Comparison of ENCODE assay signal across 15 mouse cellular contexts in the genomic region with DNA sequence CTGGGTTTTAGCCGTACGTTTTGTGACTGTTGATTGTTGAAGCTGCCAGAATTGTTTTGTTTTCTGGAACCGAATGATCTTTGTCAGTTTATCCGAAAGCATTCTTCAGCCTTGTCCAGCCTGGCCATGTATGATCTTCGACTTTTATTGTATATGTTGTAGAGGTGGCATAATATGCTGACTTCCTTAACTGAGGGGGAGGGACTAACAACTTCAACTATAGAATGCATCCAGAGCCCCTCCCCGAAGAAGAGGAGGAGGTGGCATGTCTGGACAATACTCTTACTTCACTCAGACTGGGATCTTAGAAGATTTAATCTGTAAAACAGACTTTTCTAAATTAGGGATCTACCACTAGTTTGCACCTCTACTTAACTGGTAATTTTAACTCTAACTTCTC.
DNase-seq lines count a peak whose midpoint lies in the region; ATAC-seq and TF ChIP-seq lines count a peak whose summit lies in the region.
"Had no signal": no experiment of that assay in that cellular context is flagged by ENCODE, and none has a peak within 500 bp of the region (broad histone marks: within the 10 kb centered on the region; RNA-seq: fewer than 3 reads in every experiment).

No protein-coding gene starts in this region.

- peaks cover 5% of the 10 kb centered on the region for H3K4me1 ChIP-seq in heart, adult 2 months (ENCODE audit: control insufficient read depth, insufficient read depth, low read length)
- no peaks in the 10 kb centered on the region for H3K4me1 ChIP-seq in liver, embryonic 11.5 days (replicated peaks; ENCODE audit: control insufficient read depth, insufficient read depth, low read length)
- H3K4me1 ChIP-seq in heart, embryonic 16.5 days (ENCODE audit: control insufficient read depth, insufficient read depth, low read length), result peaks cover 4% of the 10 kb centered on the region; the same call in 1 of the 2 replicates
- no peaks in the 10 kb centered on the region for H3K4me1 ChIP-seq in small intestine, adult 2 months (ENCODE audit: control insufficient read depth, insufficient read depth, insufficient read length, low read length)
- H3K4me1 ChIP-seq: megakaryocyte, embryonic 14.5 days had no signal

- no peak for ATAC-seq in liver, embryonic 11.5 days (replicated peaks; ENCODE audit: low FRiP score)
- no peak for ATAC-seq in heart, embryonic 16.5 days (replicated peaks; ENCODE audit: extremely low read depth, insufficient read depth, low FRiP score)
- ATAC-seq: forebrain, embryonic 14.5 days had no signal

- no peak for TF ChIP-seq CTCF in heart, adult 2 months (IDR thresholded peaks at IDR 0.05)
- TF ChIP-seq CTCF in small intestine, adult 2 months (IDR thresholded peaks at IDR 0.05; ENCODE audit: extremely low read depth, insufficient read length, insufficient replicate concordance, low read depth, low read length), result no peak

- H3K36me3 ChIP-seq in heart, adult 2 months (ENCODE audit: control insufficient read depth, insufficient read depth, low read length), result no peaks in the 10 kb centered on the region
- no peaks in the 10 kb centered on the region for H3K36me3 ChIP-seq in liver, embryonic 11.5 days (ENCODE audit: control insufficient read depth, insufficient read depth, low read length)
- H3K36me3 ChIP-seq in heart, embryonic 16.5 days (ENCODE audit: control insufficient read depth, insufficient read depth), result no peaks in the 10 kb centered on the region
- H3K36me3 ChIP-seq in small intestine, adult 2 months (ENCODE audit: control insufficient read depth, insufficient read depth, low read length), result no peaks in the 10 kb centered on the region
- H3K36me3 ChIP-seq: G1E had no signal

- TF ChIP-seq POLR2A in heart, adult 2 months (IDR thresholded peaks at IDR 0.05; ENCODE audit: insufficient read depth, low read depth, low read length), result no peak
- no peak for TF ChIP-seq POLR2A in small intestine, adult 2 months (IDR thresholded peaks at IDR 0.05; ENCODE audit: low read depth, low read length)

- peak overlapping the region; percentile 51 for H3K27ac ChIP-seq in heart, adult 2 months
- no peak overlapping the region for H3K27ac ChIP-seq in liver, embryonic 11.5 days (ENCODE audit: low read depth, low read length)
- H3K27ac ChIP-seq in heart, embryonic 16.5 days (ENCODE audit: low read length), result no peak overlapping the region
- peak overlapping the region; percentile 35; the same call in 1 of the 2 replicates for H3K27ac ChIP-seq in small intestine, adult 2 months (ENCODE audit: insufficient read depth, low read depth, low read length)

- H3K9ac ChIP-seq in heart, adult 2 months (ENCODE audit: low read depth, low read length), result no peak overlapping the region; the same call in 1 of the 2 replicates
- H3K9ac ChIP-seq in liver, embryonic 11.5 days (ENCODE audit: low read depth, low read length), result no peak overlapping the region
- H3K9ac ChIP-seq in heart, embryonic 16.5 days (ENCODE audit: low read length), result no peak overlapping the region

- H3K4me2 ChIP-seq in liver, embryonic 11.5 days, result peak overlapping the region; percentile 38
- peak overlapping the region; percentile 31 for H3K4me2 ChIP-seq in heart, embryonic 16.5 days (ENCODE audit: low read depth, low read length)

- H3K4me3 ChIP-seq in heart, adult 2 months, result peak overlapping the region; percentile 27; the same call in 1 of the 2 replicates
- H3K4me3 ChIP-seq in liver, embryonic 11.5 days (ENCODE audit: low read depth, low read length), result no peak overlapping the region; the same call in 1 of the 2 replicates
- peak overlapping the region; percentile 41 for H3K4me3 ChIP-seq in heart, embryonic 16.5 days (ENCODE audit: low read length)
- H3K4me3 ChIP-seq in small intestine, adult 2 months (ENCODE audit: low read depth, low read length), result no peak overlapping the region
- H3K4me3 ChIP-seq: megakaryocyte, embryonic 14.5 days had no signal

- DNase-seq in heart, adult 2 months, result no peak
- no peak for DNase-seq in heart, postnatal 36 days
- DNase-seq in liver, embryonic 11.5 days (ENCODE audit: low spot score), result no peak
- DNase-seq in liver, result no peak
- DNase-seq in urinary bladder, adult 18-20 months (ENCODE audit: low spot score in 2 of 2), result no peak
- no peak for DNase-seq in left cerebral cortex, postnatal 25 days (ENCODE audit: low spot score in 2 of 2)
- DNase-seq: cerebellum, adult 2 months; gastrocnemius, postnatal 36 days; left cerebral cortex, postnatal 4 days; thymus, adult 18-20 months had no signal

- WGBS in heart, adult 2 months, result 35% methylated on average over 6 of the region's 6 CpGs
- WGBS in liver, embryonic 11.5 days, result 67% methylated on average over 6 of the region's 6 CpGs
- WGBS in heart, embryonic 16.5 days, result 50% methylated on average over 6 of the region's 6 CpGs
- WGBS in small intestine, adult 2 months, result 61% methylated on average over 6 of the region's 6 CpGs

- intact Hi-C loops in heart, adult 2 months (cut with DNase I), result no loop called here
- intact Hi-C loops in heart, postnatal 36 days (cut with DNase I), result no loop called here
- intact Hi-C loops in left cerebral cortex, postnatal 25 days (cut with DNase I), result no loop called here

- no peaks in the 10 kb centered on the region for H3K79me2 ChIP-seq in heart, adult 2 months (replicated peaks; ENCODE audit: control insufficient read depth, insufficient read depth, low read length)

- H3K27me3 ChIP-seq in heart, adult 2 months (ENCODE audit: control insufficient read depth, insufficient read depth, low read length), result no peaks in the 10 kb centered on the region
- no peaks in the 10 kb centered on the region for H3K27me3 ChIP-seq in liver, embryonic 11.5 days (replicated peaks; ENCODE audit: control insufficient read depth, insufficient read depth, low read length)
- no peaks in the 10 kb centered on the region for H3K27me3 ChIP-seq in heart, embryonic 16.5 days (ENCODE audit: control insufficient read depth, insufficient read depth, low read length)
- no peaks in the 10 kb centered on the region for H3K27me3 ChIP-seq in small intestine, adult 2 months (ENCODE audit: control insufficient read depth, insufficient read depth, low read length)
- H3K27me3 ChIP-seq: megakaryocyte, embryonic 14.5 days had no signal

- no peaks in the 10 kb centered on the region for H3K9me3 ChIP-seq in liver, embryonic 11.5 days (ENCODE audit: control insufficient read depth, low read length)
- no peaks in the 10 kb centered on the region for H3K9me3 ChIP-seq in heart, embryonic 16.5 days (replicated peaks; ENCODE audit: control insufficient read depth, low read length)

- TF ChIP-seq EP300 in heart, adult 2 months (IDR thresholded peaks at IDR 0.05; ENCODE audit: insufficient read depth, low read depth, low read length), result no peak

Comparison
In these comparisons a context has a peak if more than half of its experiments do, and no peak if none do; other contexts are left out.
1. H3K27ac ChIP-seq: peak in heart, adult 2 months (single experiment) and small intestine, adult 2 months (single experiment); none in liver, embryonic 11.5 days (single experiment) and heart, embryonic 16.5 days (single experiment).
2. H3K4me3 ChIP-seq: peak in heart, adult 2 months (single experiment) and heart, embryonic 16.5 days (single experiment); none in liver, embryonic 11.5 days (single experiment) and small intestine, adult 2 months (single experiment).